Mouse (Mus musculus) effector memory CD4-positive, alpha-beta T cell, adult 7 months (primary cell): ENCODE results near the gene Plin1. TPM values are rescaled to one million over a fixed set of nuclear protein-coding genes. Genes with fewer than 3 reads are reported as not detected.

Source experiments
- polyA plus RNA-seq: library from polyadenylated mRNA; unstranded; fragments of 100-300 nt; shearing (Covaris generic); gene quantifications from one replicate; pipeline ENCODE4 v1.2.1, GENCODE M21; 2017

The Plin1 gene
- polyA plus RNA-seq = 0.13 TPM

DNA sequence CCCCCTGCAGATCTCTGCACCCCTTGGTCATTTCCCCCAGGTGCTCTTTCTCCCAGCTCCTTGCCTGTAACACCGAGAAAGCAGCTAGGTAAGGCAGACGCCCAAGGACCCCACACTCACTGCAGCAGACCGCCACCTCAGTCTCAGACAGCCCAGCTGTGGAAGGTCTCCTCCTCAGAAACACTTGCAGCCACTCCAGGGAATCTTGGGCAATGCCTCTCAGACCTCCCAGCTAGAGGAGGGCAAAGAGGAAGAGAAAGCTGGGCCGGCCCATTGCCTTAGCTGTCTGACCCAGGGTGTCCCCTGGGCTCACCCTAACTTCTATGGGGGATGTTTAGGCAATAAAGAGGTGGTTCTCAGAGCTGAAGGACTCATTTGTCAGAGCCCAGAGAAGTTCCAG, at the start of gene Plin1:
Gene Plin1 (minus strand): TSS at position 282 of the 400 bp plus-strand sequence.

GRCm38 (mm10) chr7:79742659-79743536, 10.2 kb upstream of the Plin1 start, which contains the start of the genes Pex11a and Wdr93:
Gene Pex11a (minus strand): TSS chr7:79743131.
Gene Wdr93 (plus strand): TSS chr7:79743163.

DNA sequence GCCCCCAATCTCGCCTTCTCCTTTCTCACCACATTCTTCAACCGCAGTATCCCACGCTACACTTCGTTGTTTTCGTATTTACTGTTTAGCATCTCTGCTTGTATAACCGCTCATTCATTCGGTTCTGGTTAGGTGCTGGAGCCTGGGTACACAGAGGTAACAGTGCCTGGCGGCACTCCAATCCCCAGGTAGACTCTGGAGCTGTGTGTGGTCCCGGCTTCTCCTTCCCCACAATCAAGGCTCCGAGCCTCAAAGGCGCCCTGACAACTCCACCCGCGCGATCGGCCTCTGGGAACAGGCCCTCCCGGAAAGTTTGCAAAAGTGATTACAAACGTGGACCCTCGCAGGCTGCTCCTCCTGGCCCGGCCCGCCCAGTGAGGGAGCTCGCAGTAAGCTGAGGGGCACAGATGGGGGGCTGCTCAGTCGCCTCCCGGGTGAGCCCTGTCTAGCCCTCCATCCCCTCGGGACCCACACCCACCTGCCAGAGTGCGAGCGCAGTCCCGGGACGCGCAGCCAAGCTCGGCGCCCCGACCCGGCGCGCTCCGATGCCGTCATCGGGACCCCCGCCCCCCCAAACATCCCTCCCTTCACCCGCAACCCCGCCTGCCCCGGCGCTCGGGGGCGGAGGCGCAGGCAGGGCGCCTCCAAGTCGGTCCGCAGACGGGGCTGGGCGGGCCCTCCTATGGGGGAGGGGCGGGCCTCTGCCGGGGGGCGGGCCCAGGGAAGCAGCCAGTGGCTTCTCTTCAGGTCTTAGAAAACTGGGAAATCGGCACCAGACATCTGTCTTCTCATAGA, 17.3 kb downstream of the Plin1 start, which contains the start of gene Kif7:
Gene Kif7 (minus strand): TSS at position 534 of the 795 bp plus-strand sequence.

Other genes starting within 250 kb of the Plin1 start
- gene Rhcg, start 115.2 kb downstream of the Plin1 start, polyA plus RNA-seq = not detected
- 0.57 TPM for gene Ticrr, start 72.7 kb downstream of the Plin1 start, polyA plus RNA-seq
- 0.45 TPM for gene Kif7, start 17.2 kb downstream of the Plin1 start, polyA plus RNA-seq
- gene Pex11a, start 10.2 kb upstream of the Plin1 start, polyA plus RNA-seq = 2.4 TPM
- not detected for gene Wdr93, start 10.3 kb upstream of the Plin1 start, polyA plus RNA-seq
- gene Mesp1, start 60.9 kb upstream of the Plin1 start, polyA plus RNA-seq = 0.69 TPM
- gene Mesp2, start 77.8 kb upstream of the Plin1 start, polyA plus RNA-seq = 0.51 TPM
- 1.8 TPM for gene Anpep, start 128.2 kb upstream of the Plin1 start, polyA plus RNA-seq
- gene Ap3s2, start 187.7 kb upstream of the Plin1 start, polyA plus RNA-seq = 13.7 TPM
- gene Arpin, start 202.5 kb upstream of the Plin1 start, polyA plus RNA-seq = 0.50 TPM